Mouse (Mus musculus): ENCODE measurements at regions not wholly inside any gene's neighbourhood (a gene's known extent, or its start where the extent isn't known, plus 50 kb on each side); places are given as distances from the start of the nearest gene placed in this dataset.

DNA sequence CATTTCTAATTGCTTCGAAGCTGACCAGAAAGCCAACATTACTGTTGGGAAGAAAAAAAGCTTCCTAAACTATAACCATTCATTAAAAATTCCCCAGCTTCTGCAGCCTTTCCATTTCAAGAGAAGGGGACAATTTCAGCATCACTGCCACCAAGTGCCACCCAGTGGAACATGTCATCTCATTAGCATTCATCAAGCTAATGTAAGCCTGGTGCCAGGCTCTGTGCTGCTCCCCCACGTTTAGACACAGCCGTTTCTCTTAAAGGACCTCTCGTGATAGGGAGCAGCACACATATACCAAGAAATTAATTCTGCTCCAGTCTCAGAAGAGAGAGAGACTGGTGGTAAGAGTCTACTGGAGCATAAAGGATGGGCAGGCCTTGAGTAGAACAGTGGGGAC is 409.1 kb upstream of the Gm10131 start:
- TF ChIP-seq CTCF (IDR thresholded peaks at IDR 0.05; ENCODE audit: borderline replicate concordance, extremely low read depth, insufficient read depth, insufficient read length) = no peak
- TF ChIP-seq POLR2A (IDR thresholded peaks at IDR 0.05; ENCODE audit: borderline replicate concordance, extremely low read depth, insufficient read depth, insufficient read length, poor library complexity, severe bottlenecking) = no peak

Data from brain, embryonic 14.5 days (tissue).